Mouse (Mus musculus) skeletal muscle tissue, adult 2 months (tissue): ENCODE measurements around the gene Anapc7.

Experiments
- DNase-seq: peaks from one replicate; pipeline ENCODE4 v3.0.0-alpha.2; 2012; ENCODE audit warnings: low read depth, low spot score

The Anapc7 gene

DNA sequence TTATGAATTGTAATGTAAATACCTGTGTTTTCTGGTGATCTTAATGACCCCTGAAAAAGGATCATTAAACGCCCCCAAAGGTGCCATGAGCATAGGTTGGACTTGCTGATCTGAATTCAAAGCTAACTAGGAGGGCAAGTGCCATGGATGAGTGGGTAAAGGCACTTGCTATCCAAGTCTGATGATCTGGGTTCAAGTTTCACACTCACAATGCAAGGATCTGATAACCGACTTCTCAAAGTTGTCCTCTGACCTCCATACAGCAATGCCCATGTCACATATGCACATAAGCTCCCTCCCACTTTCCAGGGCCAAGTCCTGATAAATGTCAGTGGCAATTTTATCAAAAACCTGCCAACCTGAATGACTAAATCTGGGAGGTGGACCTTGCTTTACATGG is 71.5 kb downstream of the Anapc7 start:
- DNase-seq = no peak

DNA sequence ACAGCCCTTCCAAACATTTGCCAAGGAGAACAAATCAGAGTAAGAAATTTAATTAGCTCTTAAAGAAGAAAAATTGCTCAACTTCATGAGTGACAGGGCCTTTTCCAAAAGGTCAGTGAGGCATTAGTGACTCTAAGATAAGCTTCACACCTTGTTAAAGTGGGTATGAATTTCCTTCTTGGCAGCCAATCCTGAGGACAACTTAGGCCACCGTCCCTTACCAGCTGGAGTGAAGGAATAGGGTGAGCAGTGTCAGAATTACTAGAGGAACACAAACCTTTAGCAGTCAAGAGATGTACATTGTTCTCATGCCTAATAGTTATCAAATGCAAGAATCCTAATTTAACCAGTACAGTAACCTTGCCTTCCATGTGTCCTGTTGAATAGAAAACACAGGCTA is 73.0 kb downstream of the Anapc7 start:
- DNase-seq = peak; percentile 42
